Mouse (Mus musculus) fibroblast of lung, adult 2 months (primary cell): ENCODE data around the gene Kera.
A peak's percentile ranks its signal among the peaks of the same experiment; 100 is the strongest.

Experiments used
- DNase-seq: peaks from one replicate; pipeline ENCODE4 v3.0.0-alpha.2; 2011; ENCODE audit warnings: low read depth

Kera gene

GRCm38 (mm10) chr10:97606579-97606978 is at the start of gene Kera:
Kera (plus strand) TSS chr10:97606879.
- no peak for DNase-seq

GRCm38 (mm10) chr10:97564957-97565856 is 41.5 kb upstream of the Kera start, which contains the start of gene Lum:
Lum (plus strand) TSS chr10:97565128.
- DNase-seq, result no peak

- no peak for DNase-seq
Measured at GRCm38 (mm10) chr10:97567489-97568135, 39.1 kb upstream of the Kera start.

DNA sequence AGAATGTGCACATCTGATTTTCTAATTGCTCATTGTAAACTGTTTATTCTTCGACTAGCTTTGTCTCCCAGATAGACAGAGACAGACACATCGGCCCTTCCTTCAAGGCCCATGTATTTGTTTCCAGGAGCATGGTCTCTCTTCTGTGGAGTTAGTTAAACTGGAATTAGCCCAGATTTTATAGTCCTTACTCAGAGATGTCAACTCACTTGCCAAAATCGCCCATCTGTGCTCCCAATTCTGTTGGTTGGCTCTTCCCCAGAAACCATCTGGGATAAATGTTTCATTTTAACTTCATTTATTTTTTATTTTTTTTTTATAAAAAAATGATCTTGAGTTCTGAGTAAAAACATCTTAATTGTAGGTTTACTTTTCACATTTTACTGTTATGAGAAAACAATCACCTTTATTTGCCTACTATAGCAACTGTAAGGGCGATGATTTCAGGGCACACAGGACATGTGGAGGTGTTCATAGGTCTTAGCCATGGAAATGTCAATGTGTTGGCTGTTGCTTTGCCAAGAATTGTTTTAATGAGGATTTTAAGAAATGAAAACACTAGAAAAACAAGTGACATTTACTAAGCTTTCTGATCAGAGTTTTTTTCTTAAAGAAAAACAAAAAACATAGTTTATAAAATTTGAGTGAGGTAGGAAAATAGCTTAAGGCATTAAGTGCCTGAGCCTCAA is 24.0 kb upstream of the Kera start:
- no peak for DNase-seq

DNA sequence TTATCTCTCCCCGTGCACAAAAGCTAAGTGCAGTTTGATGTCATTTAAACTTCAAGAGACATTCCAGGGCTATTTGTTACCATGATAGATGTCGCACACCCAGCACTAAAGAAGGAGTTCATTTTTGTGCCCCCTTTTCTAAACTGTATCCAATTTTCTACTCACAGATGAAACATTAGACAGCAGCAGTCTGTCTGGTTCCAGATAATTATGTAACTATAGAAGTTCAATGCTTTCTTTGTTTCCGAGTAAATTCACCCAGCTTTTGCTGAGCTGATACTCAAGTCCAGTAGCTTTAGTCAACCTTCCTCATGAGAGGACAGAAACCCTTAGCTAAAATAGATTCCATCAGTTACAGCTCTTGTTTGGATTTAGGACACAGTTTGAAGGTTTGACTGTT is 22.5 kb upstream of the Kera start:
- DNase-seq, result no peak

GRCm38 (mm10) chr10:97587159-97587558 is 19.5 kb upstream of the Kera start:
- DNase-seq, result peak; percentile 56

GRCm38 (mm10) chr10:97589574-97589973 is 17.1 kb upstream of the Kera start:
- DNase-seq, result peak; percentile 74

GRCm38 (mm10) chr10:97591036-97591435 is 15.6 kb upstream of the Kera start:
- no peak for DNase-seq

DNA sequence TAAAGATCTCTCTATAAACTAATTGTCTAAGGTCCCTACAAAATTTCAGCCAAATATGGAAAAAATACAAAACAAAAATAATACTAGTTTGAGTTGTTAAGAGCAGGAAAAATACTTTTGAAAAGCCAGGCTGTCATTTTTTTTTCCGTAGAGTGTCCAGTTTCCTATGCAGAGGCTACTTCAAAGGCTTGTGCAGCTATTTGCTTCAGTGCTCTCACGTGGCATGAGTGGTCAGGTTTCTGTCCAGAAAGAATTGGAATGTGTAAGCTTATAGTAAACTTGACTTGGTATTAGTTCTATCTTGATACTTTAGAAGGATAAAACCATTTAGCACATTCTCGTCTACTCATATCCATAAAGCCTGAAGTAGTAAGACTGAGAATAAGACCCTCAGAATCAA is 15.0 kb upstream of the Kera start:
- DNase-seq, result no peak

- DNase-seq, result no peak
Measured at GRCm38 (mm10) chr10:97595680-97596079, 11.0 kb upstream of the Kera start.

DNA sequence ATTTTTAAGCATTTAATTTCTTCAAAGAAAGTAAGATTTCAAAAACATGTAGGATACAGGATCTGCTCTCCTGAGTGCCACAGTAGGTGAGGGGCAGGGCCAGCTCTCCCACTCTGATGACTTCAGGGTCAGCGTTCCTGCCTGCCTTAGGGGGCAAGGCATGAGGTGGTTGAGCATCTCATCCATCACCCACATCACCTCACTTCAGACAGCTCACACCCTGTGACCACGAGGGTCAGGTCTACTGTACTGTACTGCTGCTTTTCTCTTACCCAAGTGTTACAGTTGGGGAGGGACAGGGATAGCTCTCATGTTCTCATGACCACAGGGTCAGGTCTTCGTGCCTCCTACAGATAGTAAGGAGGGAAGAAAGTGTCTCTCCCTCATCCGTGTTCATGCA is 4.9 kb upstream of the Kera start:
- DNase-seq, result no peak

DNA sequence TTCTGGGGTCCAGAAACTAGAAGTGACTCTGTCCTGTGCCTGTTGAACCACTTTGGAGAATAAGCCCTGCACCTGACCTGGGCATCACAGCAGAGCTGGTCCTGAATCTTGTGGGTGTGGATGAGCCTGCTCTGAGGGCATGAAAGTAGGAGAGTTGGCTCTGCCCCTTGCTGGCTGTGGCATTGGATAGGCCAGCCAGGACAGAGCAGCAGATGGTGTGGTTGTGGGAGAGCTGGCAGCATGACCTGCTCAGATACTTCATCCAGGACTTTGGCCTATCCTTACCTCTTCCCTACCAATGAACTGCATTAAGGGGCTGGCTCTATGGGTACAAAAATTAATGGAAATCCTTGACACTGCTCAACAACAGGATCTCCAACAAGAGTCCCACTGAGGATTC is 3.4 kb upstream of the Kera start:
- no peak for DNase-seq

DNA sequence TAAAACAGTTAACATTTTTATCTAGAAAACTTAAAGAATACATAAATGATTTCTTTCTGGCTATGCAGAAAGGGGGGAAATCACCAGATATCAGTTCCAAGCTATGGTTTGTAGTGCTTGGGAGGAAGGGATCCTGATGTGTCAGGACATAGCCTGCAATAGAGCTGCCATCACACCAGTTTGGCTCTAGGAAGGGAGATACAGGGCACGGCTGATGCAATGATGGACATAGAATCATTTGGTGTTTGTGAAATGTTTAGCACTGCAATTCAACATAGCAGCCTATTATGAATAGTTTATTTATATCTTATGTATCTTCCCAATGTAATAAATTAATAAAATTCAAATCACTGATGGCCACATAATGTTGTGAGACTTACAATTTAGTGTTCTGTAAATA is 15.6 kb downstream of the Kera start:
- no peak for DNase-seq

GRCm38 (mm10) chr10:97624381-97624780 is 17.7 kb downstream of the Kera start:
- DNase-seq, result no peak

- no peak for DNase-seq
Measured at GRCm38 (mm10) chr10:97625116-97625515, 18.4 kb downstream of the Kera start.

- no peak for DNase-seq
Measured at GRCm38 (mm10) chr10:97626543-97626942, 19.9 kb downstream of the Kera start.

- no peak for DNase-seq
Measured at GRCm38 (mm10) chr10:97631061-97631460, 24.4 kb downstream of the Kera start.

GRCm38 (mm10) chr10:97641926-97642325 is 35.2 kb downstream of the Kera start:
- no peak for DNase-seq

- DNase-seq, result no peak
Measured at GRCm38 (mm10) chr10:97643768-97644167, 37.1 kb downstream of the Kera start, which contains the start of gene Epyc. Epyc (plus strand) TSS chr10:97644068.

- no peak for DNase-seq
Measured at GRCm38 (mm10) chr10:97650334-97650733, 43.7 kb downstream of the Kera start.

GRCm38 (mm10) chr10:97659489-97659888 is 52.8 kb downstream of the Kera start:
- no peak for DNase-seq
